In the genomic region with DNA sequence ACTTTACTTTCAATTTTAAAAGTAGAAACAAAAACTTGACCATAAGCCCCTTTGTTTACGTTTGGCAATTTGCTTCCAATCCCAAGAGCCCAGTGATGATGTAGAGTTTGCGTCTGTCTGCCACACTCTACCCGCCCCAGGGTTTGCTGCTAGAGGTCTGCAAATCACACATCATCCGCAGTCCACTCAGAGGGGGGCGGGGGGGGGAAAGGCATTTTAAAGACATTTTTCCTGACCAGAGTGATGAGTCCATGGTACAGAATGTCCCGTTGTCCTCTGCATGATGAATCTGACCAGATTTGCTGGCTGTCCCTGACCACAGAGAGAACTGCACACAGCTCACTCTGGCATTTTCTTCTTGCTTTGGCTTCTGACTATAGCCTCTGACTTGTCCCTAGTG, we compare ENCODE assay signal across 28 mouse cellular contexts.
A peak's percentile ranks its signal among the peaks of the same experiment; 100 is the strongest.
DNase-seq lines count a peak whose midpoint lies in the region; ATAC-seq and TF ChIP-seq lines count a peak whose summit lies in the region.
"Had no signal": no experiment of that assay in that cellular context is flagged by ENCODE, and none has a peak within 500 bp of the region (broad histone marks: within the 10 kb centered on the region; RNA-seq: fewer than 3 reads in every experiment).

No protein-coding gene starts in this region.

- H3K9me3 ChIP-seq in lung, embryonic 16.5 days (ENCODE audit: control insufficient read depth, low read length): no peaks in the 10 kb centered on the region
- H3K9me3 ChIP-seq: embryonic facial prominence, embryonic 10.5 days; embryonic facial prominence, embryonic 13.5 days; forebrain, embryonic 10.5 days; forebrain, embryonic 13.5 days; hindbrain, embryonic 12.5 days; hindbrain, embryonic 15.5 days had no signal

- no peak for DNase-seq in lung, postnatal 36 days
- peak; percentile 57 for DNase-seq in 3134 (ENCODE audit: extremely low read depth, insufficient read length, low spot score)
- peak; percentile 86 for DNase-seq in 3T3-L1 (ENCODE audit: low read depth, low spot score)
- DNase-seq in left cerebral cortex, adult 18-20 months (ENCODE audit: low spot score in 2 of 2): no peak
- DNase-seq in urinary bladder, postnatal 10 days (ENCODE audit: low spot score): no peak
- DNase-seq: adrenal gland, adult 8-10 months; adrenal gland, postnatal 25 days; B cell, adult 2 months; cerebellum, adult 11-12 months; cerebellum, adult 8-10 months; cerebellum, postnatal 10 days; cerebellum, postnatal 36 days; embryo, embryonic 11 days; forebrain, postnatal 0 days; gastrocnemius, adult 2 months; gastrocnemius, postnatal 14 days; heart, adult 11 months had no signal

- no peak for TF ChIP-seq POLR2A in embryonic fibroblast, embryonic 13.5 days (IDR thresholded peaks at IDR 0.05; ENCODE audit: low read depth, low read length)

- H3K36me3 ChIP-seq in lung, embryonic 16.5 days (ENCODE audit: control insufficient read depth, insufficient read depth, low read length): no peaks in the 10 kb centered on the region
- H3K36me3 ChIP-seq: embryonic facial prominence, embryonic 10.5 days; forebrain, embryonic 10.5 days; hindbrain, embryonic 12.5 days; hindbrain, embryonic 15.5 days had no signal

- WGBS in lung, embryonic 16.5 days: 57% methylated on average over 6 of the region's 6 CpGs

- H3K4me3 ChIP-seq in lung, embryonic 16.5 days (ENCODE audit: low read length): no peak overlapping the region
- no peak overlapping the region for H3K4me3 ChIP-seq in embryonic fibroblast, embryonic 13.5 days (ENCODE audit: insufficient read depth, low read length)
- H3K4me3 ChIP-seq: embryonic facial prominence, embryonic 10.5 days; embryonic facial prominence, embryonic 13.5 days; forebrain, embryonic 10.5 days; forebrain, embryonic 13.5 days; gastrocnemius, adult 2 months; hindbrain, embryonic 12.5 days; hindbrain, embryonic 15.5 days had no signal

- no peaks in the 10 kb centered on the region for H3K27me3 ChIP-seq in lung, embryonic 16.5 days (ENCODE audit: control insufficient read depth, insufficient read depth, low read depth, low read length)
- H3K27me3 ChIP-seq: embryonic facial prominence, embryonic 13.5 days; forebrain, embryonic 13.5 days; hindbrain, embryonic 12.5 days; hindbrain, embryonic 15.5 days had no signal

- no peak overlapping the region for H3K9ac ChIP-seq in lung, embryonic 16.5 days (ENCODE audit: low read length)
- H3K9ac ChIP-seq: embryonic facial prominence, embryonic 13.5 days; forebrain, embryonic 13.5 days; forebrain, postnatal 0 days; hindbrain, embryonic 12.5 days; hindbrain, embryonic 15.5 days had no signal

- no peak overlapping the region for H3K4me2 ChIP-seq in lung, embryonic 16.5 days (ENCODE audit: low read depth, low read length)
- H3K4me2 ChIP-seq: embryonic facial prominence, embryonic 13.5 days; forebrain, embryonic 13.5 days; heart, embryonic 11.5 days; hindbrain, embryonic 12.5 days; hindbrain, embryonic 15.5 days had no signal

- ATAC-seq in lung, embryonic 16.5 days (ENCODE audit: low read depth): peak; percentile 64
- ATAC-seq: activated CD4-positive, CD25-positive, alpha-beta regulatory T cell, adult 4 months; CD4-positive, CD25-positive, alpha-beta regulatory T cell, adult 4 months; forebrain, embryonic 13.5 days; forebrain, postnatal 0 days had no signal

- H3K4me1 ChIP-seq in lung, embryonic 16.5 days (replicated peaks; ENCODE audit: control insufficient read depth, insufficient read depth, low read length): no peaks in the 10 kb centered on the region
- peaks cover 15% of the 10 kb centered on the region for H3K4me1 ChIP-seq in embryonic fibroblast, embryonic 13.5 days (ENCODE audit: control insufficient read depth, insufficient read depth, low read length)
- H3K4me1 ChIP-seq: embryonic facial prominence, embryonic 10.5 days; embryonic facial prominence, embryonic 13.5 days; forebrain, embryonic 13.5 days; hindbrain, embryonic 12.5 days; hindbrain, embryonic 15.5 days had no signal

- TF ChIP-seq CTCF in embryonic fibroblast, embryonic 13.5 days (IDR thresholded peaks at IDR 0.05; ENCODE audit: borderline replicate concordance, insufficient read depth, low read length): no peak

- no peak overlapping the region for H3K27ac ChIP-seq in lung, embryonic 16.5 days (ENCODE audit: low read length)
- H3K27ac ChIP-seq in embryonic fibroblast, embryonic 13.5 days (ENCODE audit: insufficient read depth, low read length): peak overlapping the region; percentile 48; the same call in 1 of the 2 replicates
- H3K27ac ChIP-seq: embryonic facial prominence, embryonic 10.5 days; embryonic facial prominence, embryonic 13.5 days; forebrain, embryonic 10.5 days; forebrain, embryonic 13.5 days; gastrocnemius, adult 2 months; hindbrain, embryonic 12.5 days; hindbrain, embryonic 15.5 days had no signal

Comparison
In these comparisons a context has a peak if more than half of its experiments do, and no peak if none do; other contexts are left out.
1. DNase-seq: peak in 3134 (single experiment) and 3T3-L1 (single experiment); none in lung, postnatal 36 days (single experiment), left cerebral cortex, adult 18-20 months (0 of 2) and urinary bladder, postnatal 10 days (single experiment).